Mouse (Mus musculus) cerebellum, adult 2 months (tissue): ENCODE measurements at regions not wholly inside any gene's neighbourhood (a gene's known extent, or its start where the extent isn't known, plus 50 kb on each side); places are given as distances from the start of the nearest gene placed in this dataset.

ENCODE experiments used
- DNase-seq, 2 experiments: peaks; one replicate each; pipeline ENCODE4 v3.0.0; 2021
- H3K27ac ChIP-seq: fragments of 200-500 bp; 2 replicates; pipeline ENCODE4 v1.5.1; 2012; ENCODE audit warnings: low read length, control low read depth, inconsistent platforms; ENCODE audit not compliant: insufficient read depth
- H3K27me3 ChIP-seq: fragments of 200-500 bp; 2 replicates; pipeline ENCODE4 v1.6.1; 2012; ENCODE audit warnings: inconsistent platforms, mild to moderate bottlenecking, low read length, moderate library complexity; ENCODE audit not compliant: control insufficient read depth, insufficient read depth
- H3K4me1 ChIP-seq: fragments of 200-500 bp; 2 replicates; pipeline ENCODE4 v1.6.1; 2011; ENCODE audit warnings: low read length; ENCODE audit not compliant: control insufficient read depth, insufficient read depth
- H3K4me3 ChIP-seq: fragments of 200-500 bp; replicated peaks from 2 replicates; pipeline ENCODE3; 2011; ENCODE audit warnings: mild to moderate bottlenecking, low read depth, low read length, control low read depth; ENCODE audit not compliant: insufficient read depth
- CTCF ChIP-seq: fragments of 200-500 bp; IDR thresholded peaks from 2 replicates; pipeline ENCODE4 v1.5.1; 2011; ENCODE audit warnings: low read depth, mild to moderate bottlenecking, control low read depth, low read length, moderate library complexity, borderline replicate concordance; ENCODE audit not compliant: insufficient read depth
- POLR2A ChIP-seq: fragments of 200-500 bp; IDR thresholded peaks from 2 replicates; pipeline ENCODE4 v1.6.1; 2011; ENCODE audit warnings: low read length, control low read depth, borderline replicate concordance; ENCODE audit not compliant: insufficient read depth
- WGBS: fragments of 180-500 bp; shearing (Covaris S2); methylation state at CpG from one replicate; pipeline ENCODE4 v1.1.7; 2018; 5-methylcytosine and 5-hydroxymethylcytosine counted together

DNA sequence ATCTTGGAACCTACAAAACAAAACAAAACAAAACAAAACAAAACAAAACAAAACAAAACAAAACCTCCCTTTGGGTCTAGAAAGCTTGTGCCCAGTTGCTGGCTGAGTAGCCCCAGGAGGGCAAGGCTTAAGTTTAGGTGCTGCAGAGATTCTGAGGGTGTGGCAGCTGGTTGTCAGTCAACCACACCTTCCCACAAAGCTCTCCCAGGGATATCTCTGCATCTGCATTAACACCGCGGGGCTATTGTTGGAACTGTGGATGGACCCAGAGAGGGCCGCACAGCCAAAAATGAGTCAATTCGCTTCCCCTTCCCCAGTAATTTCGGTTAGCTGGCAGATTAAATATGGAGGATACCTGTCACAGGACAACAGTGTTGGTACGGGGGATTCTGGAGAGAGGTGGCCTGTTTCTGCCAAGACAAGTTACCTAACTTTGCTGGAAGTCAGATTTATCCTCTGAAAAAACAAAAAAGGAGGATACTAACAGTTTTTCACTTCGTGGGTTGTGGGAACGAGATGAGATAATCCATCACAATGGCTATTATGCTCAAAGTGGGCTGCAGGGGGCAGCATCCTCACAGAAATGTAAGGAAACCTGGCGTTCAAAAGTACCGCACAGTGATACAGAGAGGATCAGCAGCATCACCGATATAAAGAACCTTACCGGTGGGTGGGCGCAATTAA, 96.7 kb downstream of the 1500009L16Rik start:
- WGBS: 6% methylated on average over 13 of the region's 13 CpGs
- TF ChIP-seq CTCF (peak; percentile 82), POLR2A (no peak)
- Histone ChIP-seq H3K4me1 (no peaks in the 10 kb centered on the region), H3K27ac (no peak overlapping the region), H3K27me3 (no peaks in the 10 kb centered on the region), H3K4me3 (no peak overlapping the region)
- peak; percentile 75 to 85 for DNase-seq

- WGBS: 71% methylated on average over 8 of the region's 8 CpGs
- peak in 1 of 2 experiments; percentile 7 for DNase-seq
- no peak overlapping the region for H3K27ac ChIP-seq
- H3K4me1 ChIP-seq: no peaks in the 10 kb centered on the region
- H3K27me3 ChIP-seq: no peaks in the 10 kb centered on the region
- TF ChIP-seq POLR2A: no peak
- no peak for TF ChIP-seq CTCF
- no peak overlapping the region for H3K4me3 ChIP-seq
These were observed 97.2 kb downstream of the 1500009L16Rik start for GRCm38 (mm10) chr10:83819950-83820275.

DNA sequence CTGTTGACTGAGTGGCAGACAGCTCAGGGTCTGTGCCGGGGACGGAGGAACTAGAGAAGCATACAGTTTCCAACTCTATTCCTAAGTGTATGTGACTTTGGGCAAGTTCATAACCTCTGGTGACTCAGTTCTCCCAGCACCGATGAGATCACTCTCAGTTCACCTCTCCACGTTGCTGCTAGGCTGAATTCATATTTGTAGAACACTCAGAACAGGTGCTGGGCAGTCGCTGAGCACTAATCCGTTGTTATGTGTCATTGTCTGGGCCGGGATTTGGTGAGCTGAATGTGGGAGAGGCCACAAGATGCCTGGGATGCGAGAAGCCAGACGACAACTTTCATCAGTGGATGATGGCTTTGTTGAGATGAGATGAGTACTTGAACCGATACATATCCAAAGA, 98.4 kb downstream of the 1500009L16Rik start:
- Histone ChIP-seq H3K27me3 (no peaks in the 10 kb centered on the region), H3K4me1 (no peaks in the 10 kb centered on the region), H3K4me3 (no peak overlapping the region), H3K27ac (no peak overlapping the region)
- TF ChIP-seq CTCF (no peak), POLR2A (no peak)
- DNase-seq: no peak
- 81% methylated on average over 10 of the region's 10 CpGs for WGBS

DNA sequence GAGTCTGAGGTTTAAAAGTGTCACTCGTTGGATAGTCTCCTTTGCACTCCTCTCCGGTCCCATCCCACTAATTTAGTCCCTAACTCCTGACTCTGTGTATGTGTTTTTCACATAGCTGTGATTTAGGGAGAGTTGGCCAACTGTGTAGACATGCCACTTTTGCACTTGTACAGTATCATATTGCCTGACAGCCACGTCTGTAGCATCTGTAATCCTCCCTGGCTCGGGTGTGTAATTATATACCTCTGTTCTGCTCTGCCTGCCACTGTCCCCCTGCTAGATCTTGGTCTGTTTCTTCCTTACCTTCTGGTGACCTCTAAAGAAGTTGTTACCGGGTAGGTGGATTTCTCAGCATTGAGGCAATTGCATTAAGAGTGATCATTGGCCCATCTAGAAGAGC, 103.4 kb downstream of the 1500009L16Rik start:
- TF ChIP-seq POLR2A (no peak), CTCF (no peak)
- DNase-seq: no peak
- WGBS: 87% methylated on average over 5 of the region's 5 CpGs

GRCm38 (mm10) chr10:83836351-83836750, 113.7 kb downstream of the 1500009L16Rik start:
- WGBS: 81% methylated on average over 5 of the region's 5 CpGs
- no peak for DNase-seq
- Histone ChIP-seq H3K27me3 (no peaks in the 10 kb centered on the region), H3K27ac (no peak overlapping the region), H3K4me1 (no peaks in the 10 kb centered on the region), H3K4me3 (no peak overlapping the region)
- TF ChIP-seq CTCF: no peak

More for the DNA sequence above, 103.4 kb downstream of the 1500009L16Rik start:
- no peak overlapping the region for H3K4me3 ChIP-seq
- no peaks in the 10 kb centered on the region for H3K27me3 ChIP-seq
- no peaks in the 10 kb centered on the region for H3K4me1 ChIP-seq
- H3K27ac ChIP-seq: no peak overlapping the region

DNA sequence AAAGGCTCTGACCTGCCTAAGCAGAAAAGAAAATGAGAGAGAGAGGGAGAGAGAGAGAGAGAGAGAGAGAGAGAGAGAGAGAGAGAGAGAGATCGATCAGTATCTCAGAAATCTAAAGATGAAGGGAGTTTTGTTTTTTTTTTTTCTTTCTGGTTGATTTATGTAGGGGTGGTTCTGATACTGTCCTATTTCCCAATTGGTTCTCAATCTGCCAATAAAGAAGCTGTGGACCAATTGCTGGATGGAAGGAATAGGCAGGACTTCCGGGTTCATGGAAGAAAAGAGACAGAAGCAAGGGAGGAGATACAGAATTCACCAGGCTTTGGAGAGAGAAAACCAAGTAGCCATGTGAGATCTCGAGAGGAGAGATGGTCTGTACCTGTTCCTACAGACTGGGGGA, 117.6 kb downstream of the 1500009L16Rik start:
- no peak for TF ChIP-seq CTCF
- no peak for TF ChIP-seq POLR2A
- Histone ChIP-seq H3K4me1 (no peaks in the 10 kb centered on the region), H3K27ac (no peak overlapping the region), H3K27me3 (no peaks in the 10 kb centered on the region), H3K4me3 (no peak overlapping the region)
- 83% methylated on average over 3 of the region's 3 CpGs for WGBS
- DNase-seq: no peak

GRCm38 (mm10) chr10:83850881-83851280, 128.2 kb downstream of the 1500009L16Rik start:
- no peak for DNase-seq
- Histone ChIP-seq H3K4me3 (no peak overlapping the region), H3K4me1 (no peaks in the 10 kb centered on the region), H3K27me3 (no peaks in the 10 kb centered on the region), H3K27ac (no peak overlapping the region)
- WGBS: 39% methylated on average over 4 of the region's 4 CpGs
- TF ChIP-seq CTCF (no peak), POLR2A (no peak)

DNA sequence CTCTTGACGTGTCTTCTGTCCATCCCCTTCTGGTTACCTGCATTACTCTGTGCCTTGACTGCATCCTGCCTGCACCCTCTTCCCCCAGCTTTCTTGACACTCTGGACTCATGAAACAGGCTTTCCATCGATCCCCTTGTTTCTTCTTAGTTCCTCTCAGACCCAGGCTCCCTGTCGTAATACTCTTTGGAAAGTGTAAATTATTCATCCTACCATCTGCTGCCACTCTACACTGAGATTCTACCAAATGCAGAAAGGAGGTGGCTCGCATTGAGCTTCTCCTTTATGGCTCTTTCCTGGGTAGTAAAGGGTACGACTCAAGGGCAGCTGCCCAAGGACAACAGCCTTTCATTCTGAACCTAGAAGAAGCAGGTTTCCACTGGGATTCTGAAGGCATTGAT, 129.5 kb downstream of the 1500009L16Rik start:
- TF ChIP-seq POLR2A (no peak), CTCF (no peak)

More for the DNA sequence above, 129.5 kb downstream of the 1500009L16Rik start:
- no peak for DNase-seq
- H3K27me3 ChIP-seq: no peaks in the 10 kb centered on the region
- no peak overlapping the region for H3K27ac ChIP-seq
- no peak overlapping the region for H3K4me3 ChIP-seq
- WGBS: 75% methylated on average over 5 of the region's 5 CpGs
- no peaks in the 10 kb centered on the region for H3K4me1 ChIP-seq
